Comparison of ENCODE assay signal across 10 mouse cellular contexts in genomic region chr5:125964039-125964438, GRCm38 (mm10).
DNase-seq lines count a peak whose midpoint lies in the region; ATAC-seq and TF ChIP-seq lines count a peak whose summit lies in the region.
"Had no signal": no experiment of that assay in that cellular context is flagged by ENCODE, and none has a peak within 500 bp of the region (broad histone marks: within the 10 kb centered on the region; RNA-seq: fewer than 3 reads in every experiment).

No protein-coding gene starts in this region.

- H3K9me3 ChIP-seq in hindbrain, postnatal 0 days (ENCODE audit: low read length), result no peaks in the 10 kb centered on the region; the same call in 1 of the 2 replicates
- H3K9me3 ChIP-seq in hindbrain, embryonic 14.5 days (ENCODE audit: control insufficient read depth, low read length), result no peaks in the 10 kb centered on the region
- H3K9me3 ChIP-seq in embryonic facial prominence, embryonic 10.5 days, result no peaks in the 10 kb centered on the region
- H3K9me3 ChIP-seq: limb, embryonic 13.5 days had no signal

- 75% methylated on average over 8 of the region's 8 CpGs for WGBS in hindbrain, postnatal 0 days
- 76% methylated on average over 8 of the region's 8 CpGs for WGBS in hindbrain, embryonic 14.5 days
- 72% methylated on average over 8 of the region's 8 CpGs for WGBS in embryonic facial prominence, embryonic 10.5 days

- TF ChIP-seq POLR2A in testis, adult 2 months (IDR thresholded peaks at IDR 0.05; ENCODE audit: control insufficient read depth, low read depth, low read length), result no peak

- no peaks in the 10 kb centered on the region for H3K36me3 ChIP-seq in hindbrain, postnatal 0 days (ENCODE audit: insufficient read depth, low read length)
- H3K36me3 ChIP-seq in hindbrain, embryonic 14.5 days (replicated peaks; ENCODE audit: control insufficient read depth, insufficient read depth), result no peaks in the 10 kb centered on the region
- H3K36me3 ChIP-seq in embryonic facial prominence, embryonic 10.5 days (replicated peaks), result no peaks in the 10 kb centered on the region
- no peaks in the 10 kb centered on the region for H3K36me3 ChIP-seq in testis, adult 2 months (ENCODE audit: control insufficient read depth, insufficient read depth, low read length)
- H3K36me3 ChIP-seq: heart, embryonic 12.5 days; limb, embryonic 13.5 days had no signal

- H3K27ac ChIP-seq in hindbrain, postnatal 0 days, result no peak overlapping the region
- H3K27ac ChIP-seq in hindbrain, embryonic 14.5 days, result no peak overlapping the region
- no peak overlapping the region for H3K27ac ChIP-seq in embryonic facial prominence, embryonic 10.5 days (replicated peaks)
- no peak overlapping the region for H3K27ac ChIP-seq in testis, adult 2 months (ENCODE audit: control insufficient read depth, insufficient read depth, low read depth, low read length)
- H3K27ac ChIP-seq: limb, embryonic 13.5 days had no signal

- H3K4me2 ChIP-seq in hindbrain, postnatal 0 days (ENCODE audit: low read depth, low read length), result no peak overlapping the region
- no peak overlapping the region for H3K4me2 ChIP-seq in hindbrain, embryonic 14.5 days (replicated peaks)
- H3K4me2 ChIP-seq: heart, embryonic 12.5 days; limb, embryonic 13.5 days had no signal

- no peaks in the 10 kb centered on the region for H3K4me1 ChIP-seq in hindbrain, postnatal 0 days (ENCODE audit: insufficient read depth, low read length)
- peaks cover 7% of the 10 kb centered on the region; the same call in 1 of the 2 replicates for H3K4me1 ChIP-seq in hindbrain, embryonic 14.5 days (replicated peaks; ENCODE audit: control insufficient read depth, insufficient read depth, low read length)
- no peaks in the 10 kb centered on the region; the same call in 1 of the 2 replicates for H3K4me1 ChIP-seq in embryonic facial prominence, embryonic 10.5 days
- no peaks in the 10 kb centered on the region for H3K4me1 ChIP-seq in testis, adult 2 months (ENCODE audit: control insufficient read depth, insufficient read depth, low read length)
- H3K4me1 ChIP-seq: heart, embryonic 12.5 days; limb, embryonic 13.5 days had no signal

- H3K27me3 ChIP-seq in hindbrain, postnatal 0 days (ENCODE audit: insufficient read depth, low read length), result no peaks in the 10 kb centered on the region
- H3K27me3 ChIP-seq in hindbrain, embryonic 14.5 days (ENCODE audit: control insufficient read depth, insufficient read depth, low read length), result no peaks in the 10 kb centered on the region
- no peaks in the 10 kb centered on the region for H3K27me3 ChIP-seq in embryonic facial prominence, embryonic 10.5 days (replicated peaks; ENCODE audit: low read depth, poor library complexity, severe bottlenecking)
- no peaks in the 10 kb centered on the region for H3K27me3 ChIP-seq in testis, adult 2 months (ENCODE audit: control insufficient read depth, insufficient read depth, low read length)
- H3K27me3 ChIP-seq: heart, embryonic 12.5 days; limb, embryonic 13.5 days had no signal

- H3K4me3 ChIP-seq in hindbrain, postnatal 0 days (ENCODE audit: low read length), result no peak overlapping the region
- H3K4me3 ChIP-seq in hindbrain, embryonic 14.5 days (replicated peaks; ENCODE audit: low read length), result no peak overlapping the region
- H3K4me3 ChIP-seq in embryonic facial prominence, embryonic 10.5 days, result no peak overlapping the region
- no peak overlapping the region for H3K4me3 ChIP-seq in testis, adult 2 months (ENCODE audit: control insufficient read depth, low read depth, low read length)
- H3K4me3 ChIP-seq: heart, embryonic 12.5 days; limb, embryonic 13.5 days had no signal

- peak; percentile 67 for TF ChIP-seq CTCF in hindbrain, postnatal 0 days (IDR thresholded peaks at IDR 0.05; ENCODE audit: low read depth)
- TF ChIP-seq CTCF in testis, adult 2 months (IDR thresholded peaks at IDR 0.05; ENCODE audit: control insufficient read depth, insufficient read depth, insufficient replicate concordance, low read depth, low read length), result peak; percentile 90; the same call in 1 of the 2 replicates

- no peak for ATAC-seq in hindbrain, postnatal 0 days
- ATAC-seq in hindbrain, embryonic 14.5 days (ENCODE audit: low FRiP score), result no peak
- no peak for ATAC-seq in activated CD4-positive, CD25-positive, alpha-beta regulatory T cell, adult 4 months

- no peak for DNase-seq in hindbrain, postnatal 0 days (ENCODE audit: low spot score)
- no peak for DNase-seq in hindbrain, embryonic 14.5 days (ENCODE audit: low spot score)
- DNase-seq in thymus, postnatal 25 days, result peak; percentile 2
- DNase-seq in thymus, postnatal 0 days (ENCODE audit: low spot score), result no peak
- DNase-seq in embryonic facial prominence, embryonic 10.5 days (ENCODE audit: low spot score), result peak; percentile 23
- DNase-seq in heart, adult 8-10 months (ENCODE audit: low spot score), result no peak

- H3K9ac ChIP-seq in hindbrain, postnatal 0 days (replicated peaks; ENCODE audit: low read length), result no peak overlapping the region
- H3K9ac ChIP-seq in hindbrain, embryonic 14.5 days, result no peak overlapping the region
- H3K9ac ChIP-seq: heart, embryonic 12.5 days; limb, embryonic 13.5 days had no signal

Comparison
In these comparisons a context has a peak if more than half of its experiments do, and no peak if none do; other contexts are left out.
1. DNase-seq: peak in thymus, postnatal 25 days (single experiment) and embryonic facial prominence, embryonic 10.5 days (single experiment); none in hindbrain, postnatal 0 days (single experiment), hindbrain, embryonic 14.5 days (single experiment), thymus, postnatal 0 days (single experiment) and heart, adult 8-10 months (single experiment).